Mouse (Mus musculus): ENCODE data around the gene Socs1.

DNA sequence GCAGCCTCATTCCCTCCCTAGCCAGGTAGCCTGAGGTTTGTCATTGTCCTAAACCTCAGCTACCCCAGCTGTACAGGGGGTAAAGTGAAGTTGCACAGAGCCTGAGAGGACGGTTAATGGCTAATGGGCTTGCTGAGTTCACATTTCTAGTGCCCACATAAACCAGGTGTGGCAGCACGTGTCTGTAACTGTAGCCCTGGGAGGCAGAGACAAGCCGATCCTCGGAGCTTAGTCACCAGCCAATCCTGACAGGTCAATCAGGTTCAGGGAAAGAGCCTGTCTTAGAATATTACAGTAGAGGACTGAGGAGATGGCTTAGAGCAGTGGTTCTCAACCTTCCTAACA, 43.1 kb upstream of the Socs1 start:
- TF ChIP-seq CTCF (IDR thresholded peaks at IDR 0.05; ENCODE audit: control insufficient read depth, insufficient read depth, insufficient replicate concordance, low read depth, low read length) (no peak), POLR2A (IDR thresholded peaks at IDR 0.05; ENCODE audit: control insufficient read depth, low read depth, low read length) (no peak)

All from testis, adult 2 months (tissue).